Mouse (Mus musculus): ENCODE results near the gene Smap2. TPM values are rescaled to one million over a fixed set of nuclear protein-coding genes. Genes with fewer than 3 reads are reported as not detected.
"Not testable (repeated sequence)": the region's sequence is repeated elsewhere in the genome, so short reads cannot be mapped to it uniquely, and the experiment has no call there.

Smap2 gene
- 10 to 100 TPM; 43.8 to 51.5 TPM for total RNA-seq (2021)
- long read RNA-seq, experiment 1, transcript Smap2-201 (10 exons, 2,905 nt) = major isoform, 53 of 64 reads
- long read RNA-seq, experiment 1, partial matches to known transcripts = 9 of 64 reads
- long read RNA-seq, experiment 1, other reads (novel, unspliced or antisense) = 2 of 64 reads
- long read RNA-seq, experiment 2, transcript Smap2-201 (10 exons, 2,905 nt) = major isoform, 33 of 44 reads
- long read RNA-seq, experiment 2, partial matches to known transcripts = 8 of 44 reads
- long read RNA-seq, experiment 2, other reads (novel, unspliced or antisense) = 3 of 44 reads

DNA sequence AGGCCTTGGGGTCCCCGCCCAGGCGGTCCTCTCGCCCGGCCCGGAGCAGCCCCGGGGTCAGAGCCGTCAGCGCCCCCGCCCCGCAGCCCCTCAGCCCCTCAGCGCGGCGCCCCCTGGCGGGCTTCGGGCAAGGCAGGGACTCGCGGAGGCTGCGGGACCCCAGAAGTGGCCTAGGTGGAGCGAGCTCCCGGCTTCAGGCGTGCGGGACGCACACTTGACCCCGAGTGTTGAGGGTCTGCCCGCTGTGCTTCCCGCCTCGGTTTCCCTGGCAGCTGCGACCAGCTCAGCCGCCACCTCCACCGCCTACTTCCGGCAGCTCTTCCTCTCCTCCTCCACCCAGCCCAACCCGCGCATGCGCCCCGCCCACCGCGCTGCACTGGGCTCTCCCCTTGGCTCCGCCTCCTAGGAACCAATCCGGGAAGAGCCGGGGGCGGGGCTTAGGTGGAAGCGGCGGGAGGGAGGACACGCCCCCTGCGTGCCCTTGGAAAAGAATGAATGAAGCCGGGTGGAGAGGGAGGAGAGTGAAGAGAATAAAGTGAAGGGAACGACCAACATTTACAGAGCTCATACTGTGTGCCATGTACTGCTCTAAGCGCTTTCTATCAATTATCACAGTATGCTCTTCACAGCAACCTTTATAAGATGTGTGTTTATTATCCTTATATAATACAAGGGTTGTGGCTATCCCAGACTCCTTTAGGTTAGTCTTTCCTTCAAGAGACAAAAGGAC, at the start of gene Smap2:
TSS of gene Smap2 (minus strand) at position 320 of the 730 bp plus-strand sequence.
- DNase-seq = peak; percentile 99

GRCm38 (mm10) chr4:121065336-121065735, 48.3 kb upstream of the Smap2 start:
- peak in 1 of 2 experiments; percentile 13 for DNase-seq

- DNase-seq = not testable (repeated sequence)
Measured at GRCm38 (mm10) chr4:121059218-121059617, 42.2 kb upstream of the Smap2 start.

DNA sequence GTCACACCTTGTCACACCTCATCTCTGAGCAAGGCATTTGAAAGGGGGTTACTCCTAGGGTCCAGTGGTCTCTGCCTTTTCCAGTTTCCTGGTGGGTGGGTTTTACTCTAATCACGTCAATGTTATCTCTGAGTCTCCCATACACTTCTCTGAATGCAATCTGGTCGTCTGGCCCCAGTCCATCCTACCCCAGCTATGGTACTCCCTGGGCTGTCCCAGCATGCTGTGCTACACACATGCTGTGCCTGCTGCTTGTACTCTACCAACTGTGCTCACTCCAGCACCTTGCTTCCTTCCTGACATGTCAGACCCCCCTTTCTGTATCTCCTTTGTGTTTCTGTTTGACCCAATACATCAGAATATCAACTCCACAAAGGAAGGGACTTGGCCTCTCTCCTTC, 40.0 kb upstream of the Smap2 start:
- DNase-seq = no peak

GRCm38 (mm10) chr4:121056342-121056741, 39.3 kb upstream of the Smap2 start:
- DNase-seq = no peak

DNA sequence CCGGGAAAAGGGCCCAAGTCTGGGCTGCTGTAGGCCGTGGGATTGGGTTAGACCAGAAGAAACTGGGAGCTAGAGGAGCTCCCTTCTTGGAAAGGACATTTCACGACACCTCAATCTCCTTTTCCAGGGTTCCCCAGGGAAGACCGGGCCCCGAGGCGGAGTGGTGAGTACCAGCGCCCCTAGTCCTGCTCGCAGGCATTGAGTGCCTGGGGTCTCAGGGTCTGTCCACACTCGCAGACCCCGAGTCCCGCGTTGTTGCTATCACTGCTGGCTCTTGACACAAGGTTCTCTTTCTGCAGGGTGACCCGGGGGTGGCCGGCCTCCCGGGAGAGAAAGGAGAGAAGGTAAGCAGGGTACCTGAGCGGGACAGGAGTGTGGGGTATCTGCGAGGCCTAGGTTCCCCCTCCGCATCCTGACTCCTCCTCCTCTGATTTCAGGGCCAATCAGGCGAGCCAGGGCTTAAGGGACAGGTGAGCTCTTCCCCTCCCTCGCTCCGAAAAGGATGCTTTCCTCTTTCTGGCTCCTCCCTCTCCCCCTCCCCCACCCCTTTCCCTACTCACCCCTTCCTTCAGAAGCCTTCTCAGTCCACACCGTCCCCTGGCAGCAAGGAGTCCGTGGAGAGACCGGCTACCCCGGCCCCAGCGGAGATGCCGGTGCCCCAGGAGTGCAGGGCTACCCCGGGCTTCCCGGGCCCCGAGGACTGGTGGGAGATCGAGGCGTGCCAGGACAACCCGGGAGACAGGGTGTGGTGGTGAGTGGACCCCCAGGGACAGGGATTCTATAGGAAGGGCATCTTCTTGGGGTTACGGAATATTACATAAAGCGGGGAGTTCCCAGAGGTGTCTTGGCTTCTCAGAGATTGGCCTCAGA, 35.6 kb upstream of the Smap2 start:
- DNase-seq = no peak

GRCm38 (mm10) chr4:121051863-121052262, 34.8 kb upstream of the Smap2 start:
- DNase-seq = no peak

GRCm38 (mm10) chr4:121042946-121043345, 25.9 kb upstream of the Smap2 start:
- DNase-seq = no peak

DNA sequence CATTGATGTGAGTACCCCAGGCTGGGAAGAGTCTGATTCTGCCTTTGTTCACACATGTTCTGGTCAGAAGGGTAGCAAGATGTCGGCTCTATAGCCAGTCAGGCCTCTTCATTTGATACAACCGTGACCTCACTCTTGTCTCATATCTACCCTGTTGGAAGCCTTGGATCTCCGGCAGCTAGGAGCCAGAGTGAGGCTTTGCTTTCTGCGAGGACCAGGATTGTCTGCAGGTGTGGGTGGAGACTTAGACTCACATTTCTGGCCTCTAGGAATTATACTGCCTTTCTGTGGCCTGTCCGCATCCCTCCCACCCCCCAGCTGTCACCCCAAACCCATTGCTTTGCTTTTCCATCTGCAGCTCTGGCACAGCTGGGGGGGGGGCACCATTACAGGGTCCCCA, 25.4 kb upstream of the Smap2 start:
- DNase-seq = no peak

DNA sequence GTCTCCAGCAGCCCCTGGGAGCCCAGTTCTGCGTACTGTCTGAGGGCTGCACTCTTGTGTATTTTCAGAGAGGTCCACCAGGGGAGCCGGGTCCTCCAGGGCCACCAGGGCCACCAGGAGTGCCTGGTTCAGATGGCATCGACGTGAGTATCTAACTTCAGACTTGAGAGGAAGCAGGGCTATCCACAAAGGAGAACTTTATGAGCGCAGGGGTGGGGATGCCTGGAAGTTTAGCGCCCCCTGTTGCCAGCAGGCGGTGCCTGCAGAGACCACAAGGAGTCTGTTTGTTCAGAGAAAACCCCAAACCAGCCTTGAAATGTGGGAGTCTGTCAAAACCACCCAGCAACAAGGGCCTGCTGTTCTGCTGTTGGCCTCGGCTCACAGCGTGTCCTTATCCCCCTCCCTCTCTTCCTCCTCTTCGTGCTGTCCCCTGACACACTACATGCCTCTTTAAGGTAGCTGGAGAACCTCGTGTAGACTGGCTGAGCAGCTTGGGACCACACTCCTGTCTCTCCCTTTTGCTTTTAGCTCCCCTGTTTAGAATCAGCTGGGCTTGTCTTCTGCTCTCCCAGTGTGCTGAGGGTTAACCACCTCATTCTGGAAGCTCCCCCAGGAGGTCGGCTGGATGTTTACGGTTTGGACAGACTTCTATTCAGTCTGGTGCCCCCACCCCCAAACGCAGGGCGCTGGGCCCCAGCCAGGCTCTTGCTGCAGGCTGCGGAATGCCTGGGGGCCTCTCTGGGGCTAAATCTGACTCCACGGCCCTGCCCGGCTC, 24.0 kb upstream of the Smap2 start:
- DNase-seq = peak; percentile 51 to 72

GRCm38 (mm10) chr4:121040323-121040722, 23.3 kb upstream of the Smap2 start:
- no peak for DNase-seq

- DNase-seq = no peak
Measured at GRCm38 (mm10) chr4:121039331-121040115, 22.5 kb upstream of the Smap2 start, which contains the start of gene Col9a2. Gene Col9a2 (plus strand): TSS chr4:121039385.

DNA sequence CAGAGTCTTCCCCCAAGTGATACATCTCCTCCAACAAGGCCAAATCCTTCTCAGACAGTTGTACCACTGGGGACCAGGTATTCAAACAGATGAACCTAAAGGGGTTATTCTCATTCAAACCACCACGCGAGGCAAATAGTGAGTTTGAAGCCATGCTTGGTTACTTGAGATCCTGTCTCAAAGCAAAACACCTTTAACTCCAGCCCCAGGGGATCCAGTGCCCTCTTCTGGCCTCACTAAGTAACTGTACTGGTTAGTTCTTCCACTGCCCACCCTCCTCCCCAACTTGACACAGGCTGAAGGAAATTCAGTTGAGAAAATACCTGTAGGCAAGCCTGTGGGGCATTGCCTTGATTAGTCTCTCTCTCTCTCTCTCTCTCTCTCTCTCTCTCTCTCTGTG, 16.0 kb upstream of the Smap2 start:
- DNase-seq = no peak

- DNase-seq = no peak
Measured at GRCm38 (mm10) chr4:121031440-121031839, 14.4 kb upstream of the Smap2 start.

- DNase-seq = no peak
Measured at GRCm38 (mm10) chr4:121029632-121030031, 12.6 kb upstream of the Smap2 start.

- DNase-seq = peak; percentile 37 to 65
Measured at GRCm38 (mm10) chr4:121028659-121029392, 11.8 kb upstream of the Smap2 start.

GRCm38 (mm10) chr4:121028146-121028545, 11.1 kb upstream of the Smap2 start:
- no peak for DNase-seq

GRCm38 (mm10) chr4:121025681-121026080, 8.6 kb upstream of the Smap2 start:
- DNase-seq = no peak

DNA sequence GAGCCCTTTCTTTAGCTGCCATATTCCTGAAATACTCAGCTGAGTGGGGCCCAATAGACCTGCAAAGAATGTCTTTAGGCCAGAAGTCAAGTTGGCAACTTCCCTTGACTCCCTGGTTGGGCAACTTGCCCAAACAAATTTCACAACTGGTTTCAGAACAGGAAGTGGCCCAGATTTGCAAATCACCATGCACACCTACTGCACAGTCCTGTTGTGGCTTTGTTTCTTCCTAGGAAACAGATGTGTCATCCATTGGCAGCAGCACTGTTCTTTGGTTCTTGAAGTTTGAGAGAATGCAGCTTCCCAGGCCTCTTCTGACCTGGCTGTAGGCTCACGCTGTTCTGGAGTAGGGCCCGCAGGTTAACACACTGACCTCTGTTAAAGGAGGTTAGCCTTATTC, 6.9 kb upstream of the Smap2 start:
- DNase-seq = peak; percentile 54 to 78

DNA sequence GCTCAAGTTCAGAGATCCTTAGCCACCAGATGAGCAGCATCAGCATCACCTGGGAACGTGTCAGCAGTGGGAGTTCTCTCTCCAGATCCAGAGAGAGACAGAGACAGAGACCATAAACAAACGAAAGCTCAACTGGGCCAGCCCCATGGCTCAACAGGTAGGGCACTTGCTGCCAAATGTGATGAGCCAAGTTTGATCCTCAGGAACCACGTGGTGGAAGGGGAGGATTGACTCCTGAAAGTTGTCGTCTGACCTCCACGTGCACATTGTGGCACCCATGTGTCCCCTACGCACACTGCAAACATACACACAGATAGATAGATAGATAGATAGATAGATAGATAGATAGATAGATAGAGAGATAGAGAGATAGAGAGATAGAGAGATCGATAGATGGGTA, 6.4 kb upstream of the Smap2 start:
- DNase-seq = no peak
